Mouse (Mus musculus) heart, postnatal 0 days (tissue): Measurements from ENCODE around the gene Lias.

ENCODE experiments used
- CTCF ChIP-seq: IDR thresholded peaks from 2 replicates; pipeline ENCODE4 v1.5.1; 2016; ENCODE audit warnings: antibody characterized with exemption, control low read depth, low read depth
- EP300 ChIP-seq: IDR thresholded peaks from 2 replicates; pipeline ENCODE4 v1.6.1; 2016; ENCODE audit warnings: antibody characterized with exemption, low read depth

- TF ChIP-seq EP300: peak; percentile 25; the same call in 1 of the 2 replicates
- TF ChIP-seq CTCF: no peak
Observed at GRCm38 (mm10) chr5:65390648-65391644, at the start of gene Lias, which contains the start of gene Rpl9.
